Mouse (Mus musculus) kidney, adult 2 months (tissue): ENCODE measurements around the gene Tep1.

Experiments used
- CTCF ChIP-seq: fragments of 200-500 bp; conservative IDR thresholded peaks from 2 replicates; pipeline ENCODE4 v1.5.1; 2011; ENCODE audit warnings: low read depth, mild to moderate bottlenecking, control low read depth, low read length, moderate library complexity, mixed read lengths; ENCODE audit not compliant: insufficient read depth, insufficient read length
- POLR2A ChIP-seq: fragments of 200-500 bp; IDR thresholded peaks from one replicate; pipeline ENCODE4 v1.6.1; 2011; ENCODE audit warnings: low read depth, low read length, control low read depth

- TF ChIP-seq POLR2A, result no peak
- TF ChIP-seq CTCF, result no peak
These were observed 924 bp upstream of the Tep1 start for GRCm38 (mm10) chr14:50871284-50871683.
